8 mouse cellular contexts compared by ENCODE assay signal in genomic region chr11:80602707-80603441, GRCm38 (mm10).
DNase-seq lines count a peak whose midpoint lies in the region; ATAC-seq and TF ChIP-seq lines count a peak whose summit lies in the region.

No protein-coding gene starts in this region.

- no peak for TF ChIP-seq CTCF in gastrocnemius, adult 2 months (IDR thresholded peaks at IDR 0.05)
- no peak for TF ChIP-seq CTCF in cerebellum, adult 2 months (IDR thresholded peaks at IDR 0.05; ENCODE audit: borderline replicate concordance, insufficient read depth, low read depth, low read length)
- no peak for TF ChIP-seq CTCF in layer of hippocampus, adult 2 months (conservative IDR thresholded peaks at IDR 0.05)

- no peaks in the 10 kb centered on the region for H3K79me2 ChIP-seq in macrophage (ENCODE audit: inconsistent target)

- H3K4me1 ChIP-seq in cerebellum, adult 2 months (ENCODE audit: control insufficient read depth, insufficient read depth, low read length): peaks cover 4% of the 10 kb centered on the region

- ATAC-seq in frontal cortex, adult (ENCODE audit: low TSS enrichment): peak; percentile 78

- 1% methylated on average over 24 of the region's 24 CpGs for WGBS in cerebellum, adult 2 months
- under 1% methylated on average over 24 of the region's 24 CpGs for WGBS in macrophage (ENCODE audit: missing documents)

- peak overlapping the region; percentile 53 for H3K4me3 ChIP-seq in gastrocnemius, adult 2 months
- H3K4me3 ChIP-seq in cerebellum, adult 2 months (replicated peaks; ENCODE audit: insufficient read depth, low read depth, low read length): peak overlapping the region; percentile 64
- peak overlapping the region; percentile 43 for H3K4me3 ChIP-seq in layer of hippocampus, adult 2 months
- H3K4me3 ChIP-seq in macrophage (ENCODE audit: inconsistent target): peak overlapping the region; percentile 3; the same call in 1 of the 2 replicates

- H3K36me3 ChIP-seq in macrophage (ENCODE audit: inconsistent target): no peaks in the 10 kb centered on the region

- no peak overlapping the region for H3K27ac ChIP-seq in gastrocnemius, adult 2 months
- peak overlapping the region; percentile 67 for H3K27ac ChIP-seq in cerebellum, adult 2 months (ENCODE audit: insufficient read depth, low read length)
- peak overlapping the region; percentile 95 for H3K27ac ChIP-seq in layer of hippocampus, adult 2 months
- no peak overlapping the region for H3K27ac ChIP-seq in macrophage

- no peaks in the 10 kb centered on the region for H3K27me3 ChIP-seq in cerebellum, adult 2 months (ENCODE audit: control insufficient read depth, insufficient read depth, low read length)

- intact Hi-C loops in gastrocnemius, adult 2 months (cut with DNase I): no loop called here
- intact Hi-C loops in gastrocnemius, postnatal 36 days (cut with DNase I): no loop called here

- DNase-seq in gastrocnemius, adult 2 months: no peak
- no peak for DNase-seq in gastrocnemius, postnatal 10 days
- DNase-seq in cerebellum, adult 2 months: peak; percentile 77 to 80
- DNase-seq in layer of hippocampus, adult 2 months (ENCODE audit: low spot score in 2 of 2): peak; percentile 71 to 89
- DNase-seq in right cerebral cortex, postnatal 14 days: peak; percentile 69
- DNase-seq in gastrocnemius, postnatal 36 days: no peak

- peak; percentile 69 for TF ChIP-seq POLR2A in cerebellum, adult 2 months (IDR thresholded peaks at IDR 0.05; ENCODE audit: borderline replicate concordance, insufficient read depth, low read length)

Comparison
In these comparisons a context has a peak if more than half of its experiments do, and no peak if none do; other contexts are left out.
1. DNase-seq: peak in cerebellum, adult 2 months (2 of 2), layer of hippocampus, adult 2 months (2 of 2) and right cerebral cortex, postnatal 14 days (single experiment); none in gastrocnemius, adult 2 months (single experiment), gastrocnemius, postnatal 10 days (single experiment) and gastrocnemius, postnatal 36 days (0 of 2).
2. H3K27ac ChIP-seq: peak in cerebellum, adult 2 months (single experiment) and layer of hippocampus, adult 2 months (single experiment); none in gastrocnemius, adult 2 months (single experiment) and macrophage (single experiment).
3. H3K4me3 ChIP-seq: peak in every context shown above with its lines; median percentile 64 in cerebellum, adult 2 months; 53 in gastrocnemius, adult 2 months; 43 in layer of hippocampus, adult 2 months; 3 in macrophage.